Mouse (Mus musculus) limb, embryonic 13.5 days (tissue): ENCODE data around the gene Smim9. TPM values are rescaled to one million over a fixed set of nuclear protein-coding genes. Genes with fewer than 3 reads are reported as not detected.
A peak's percentile ranks its signal among the peaks of the same experiment; 100 is the strongest.

Experiments
- ATAC-seq: fragments of 200-750 bp; cut with Nextera tagmentation; 2 replicates; pipeline ENCODE4 v1.8.0; 2017; ENCODE audit warnings: low read depth, moderate number of reproducible peaks, moderate TSS enrichment; ENCODE audit not compliant: low FRiP score
- H3K27ac ChIP-seq: fragments of 300-500 bp; sonication (generic); 2 replicates; pipeline ENCODE4 v1.5.1; 2015; ENCODE audit warnings: inconsistent platforms, mild to moderate bottlenecking, moderate library complexity
- H3K27me3 ChIP-seq: fragments of 300-500 bp; sonication (generic); 2 replicates; pipeline ENCODE4 v1.6.1; 2015; ENCODE audit warnings: mild to moderate bottlenecking, inconsistent platforms
- H3K36me3 ChIP-seq: fragments of 300-500 bp; sonication (generic); 2 replicates; pipeline ENCODE4 v1.6.1; 2015; ENCODE audit warnings: inconsistent platforms, mild to moderate bottlenecking, moderate library complexity
- H3K4me1 ChIP-seq: fragments of 300-500 bp; sonication (generic); 2 replicates; pipeline ENCODE4 v1.6.1; 2015; ENCODE audit warnings: inconsistent platforms
- H3K4me2 ChIP-seq: fragments of 300-500 bp; sonication (generic); replicated peaks from 2 replicates; pipeline ENCODE4 v1.6.1; 2015; ENCODE audit warnings: inconsistent platforms, mild to moderate bottlenecking, moderate library complexity
- H3K4me3 ChIP-seq: fragments of 300-500 bp; sonication (generic); 2 replicates; pipeline ENCODE4 v1.5.1; 2015; ENCODE audit warnings: moderate library complexity, mild to moderate bottlenecking, inconsistent platforms
- H3K9ac ChIP-seq: fragments of 300-500 bp; sonication (generic); 2 replicates; pipeline ENCODE4 v1.6.1; 2015; ENCODE audit warnings: mild to moderate bottlenecking, inconsistent platforms
- H3K9me3 ChIP-seq: fragments of 300-500 bp; sonication (generic); 2 replicates; pipeline ENCODE4 v1.6.1; 2016; ENCODE audit warnings: inconsistent platforms
- WGBS: fragments of 180-500 bp; shearing (Covaris S2); methylation state at CpG from one replicate; pipeline ENCODE4 v1.1.7; 2015; 5-methylcytosine and 5-hydroxymethylcytosine counted together
- polyA plus RNA-seq: library from polyadenylated mRNA; unstranded; fragments of >200 nt; fragmentation: Nextera tagmentation; extraction: Ambion mirVana; gene quantifications from 2 replicates; pipeline ENCODE4 v1.2.1, GENCODE M21; 2015

Gene Smim9
- polyA plus RNA-seq, 1 experiment from 2014 or later = not detected

GRCm38 (mm10) chrX:75126893-75127292 lies 36.7 kb downstream of the Smim9 start:
- no peaks in the 10 kb centered on the region for H3K9me3 ChIP-seq

GRCm38 (mm10) chrX:75125606-75126005 lies 38.0 kb downstream of the Smim9 start:
- Histone ChIP-seq H3K27ac (no peak overlapping the region), H3K4me2 (no peak overlapping the region), H3K36me3 (peaks cover 15% of the 10 kb centered on the region), H3K4me1 (0 out of 2 replicates have a peak, but pooled peaks cover 2% of the 10 kb centered on the region), H3K4me3 (no peak overlapping the region), H3K9me3 (no peaks in the 10 kb centered on the region), H3K27me3 (no peaks in the 10 kb centered on the region), H3K9ac (no peak overlapping the region)
- ATAC-seq = no peak
- 96% methylated on average over 3 of the region's 3 CpGs for whole genome bisulfite sequencing

More at GRCm38 (mm10) chrX:75126893-75127292, 36.7 kb downstream of the Smim9 start:
- Histone ChIP-seq H3K27me3 (no peaks in the 10 kb centered on the region), H3K27ac (no peak overlapping the region), H3K9ac (no peak overlapping the region), H3K36me3 (peaks cover 15% of the 10 kb centered on the region), H3K4me2 (no peak overlapping the region), H3K4me3 (no peak overlapping the region), H3K4me1 (0 out of 2 replicates have a peak, but pooled peaks cover 2% of the 10 kb centered on the region)
- no peak for ATAC-seq

GRCm38 (mm10) chrX:75115550-75115949 lies 48.0 kb downstream of the Smim9 start:
- Histone ChIP-seq H3K27me3 (no peaks in the 10 kb centered on the region), H3K4me1 (no peaks in the 10 kb centered on the region), H3K36me3 (peaks cover 23% of the 10 kb centered on the region), H3K9ac (no peak overlapping the region), H3K4me2 (no peak overlapping the region), H3K9me3 (no peaks in the 10 kb centered on the region), H3K27ac (no peak overlapping the region), H3K4me3 (no peak overlapping the region)
- ATAC-seq = no peak

- WGBS = 94% methylated on average over 6 of the region's 6 CpGs
- Histone ChIP-seq H3K27me3 (no peaks in the 10 kb centered on the region), H3K36me3 (peaks cover 50% of the 10 kb centered on the region), H3K4me2 (no peak overlapping the region), H3K4me1 (no peaks in the 10 kb centered on the region), H3K4me3 (no peak overlapping the region), H3K9ac (no peak overlapping the region), H3K27ac (no peak overlapping the region), H3K9me3 (no peaks in the 10 kb centered on the region)
- ATAC-seq = no peak
These were observed 61.3 kb downstream of the Smim9 start for GRCm38 (mm10) chrX:75102293-75102692.

DNA sequence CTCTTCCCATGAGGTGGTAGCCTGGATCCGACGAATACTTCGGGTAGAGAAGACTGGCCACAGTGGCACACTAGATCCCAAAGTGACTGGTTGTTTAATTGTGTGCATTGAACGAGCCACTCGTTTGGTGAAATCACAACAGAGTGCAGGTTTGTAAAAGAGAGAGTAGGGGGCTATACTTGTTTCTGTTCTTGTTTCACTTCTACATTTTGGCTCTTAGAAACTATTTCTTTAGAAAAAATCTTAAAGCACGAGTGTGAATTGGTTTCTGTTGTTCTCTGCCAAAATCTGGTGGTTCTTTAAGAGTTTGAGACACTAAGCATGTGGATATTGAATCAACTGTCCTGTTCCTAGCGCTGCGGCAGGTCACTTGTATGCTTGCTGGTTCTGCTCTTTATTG lies 64.8 kb downstream of the Smim9 start:
- ATAC-seq = no peak
- 90% methylated on average over 8 of the region's 8 CpGs for WGBS

GRCm38 (mm10) chrX:75096163-75096770 lies 67.3 kb downstream of the Smim9 start:
- Histone ChIP-seq H3K9ac (peak overlapping the region; percentile 72), H3K4me3 (peak overlapping the region; percentile 58), H3K27me3 (no peaks in the 10 kb centered on the region), H3K9me3 (no peaks in the 10 kb centered on the region), H3K4me2 (peak overlapping the region; percentile 61), H3K4me1 (no peaks in the 10 kb centered on the region), H3K36me3 (peaks cover 13% of the 10 kb centered on the region), H3K27ac (peak overlapping the region; percentile 75; the same call in 1 of the 2 replicates)
- WGBS = 18% methylated on average over 23 of the region's 23 CpGs
- ATAC-seq = no peak

More for the DNA sequence above, 64.8 kb downstream of the Smim9 start:
- H3K27me3 ChIP-seq = no peaks in the 10 kb centered on the region
- no peak overlapping the region for H3K4me2 ChIP-seq
- H3K9me3 ChIP-seq = no peaks in the 10 kb centered on the region
- H3K27ac ChIP-seq = no peak overlapping the region
- peaks cover 24% of the 10 kb centered on the region for H3K36me3 ChIP-seq
- no peak overlapping the region for H3K4me3 ChIP-seq
- no peaks in the 10 kb centered on the region for H3K4me1 ChIP-seq
- H3K9ac ChIP-seq = no peak overlapping the region

Other genes starting within 250 kb of the Smim9 start
- 2.3 and 2.4 TPM in 2 replicates for gene Gab3, start 78.3 kb downstream of the Smim9 start, polyA plus RNA-seq
- 150 and 161 TPM in 2 replicates for gene Dkc1, start 67.9 kb downstream of the Smim9 start, polyA plus RNA-seq
- gene Mpp1, start 32.8 kb downstream of the Smim9 start, polyA plus RNA-seq = 47.9 and 48.6 TPM in 2 replicates
- 62.4 and 63.3 TPM in 2 replicates for gene Fundc2, start 218.6 kb upstream of the Smim9 start, polyA plus RNA-seq
- gene F8, start 218.8 kb upstream of the Smim9 start, polyA plus RNA-seq = 2.0 and 2.1 TPM in 2 replicates